Mouse (Mus musculus): ENCODE data around the gene Cluap1. TPM values are rescaled to one million over a fixed set of nuclear protein-coding genes. Genes with fewer than 3 reads are reported as not detected.

Cluap1 gene
- polyA plus RNA-seq, 1 experiment from 2014 or later = 18.4 TPM

DNA sequence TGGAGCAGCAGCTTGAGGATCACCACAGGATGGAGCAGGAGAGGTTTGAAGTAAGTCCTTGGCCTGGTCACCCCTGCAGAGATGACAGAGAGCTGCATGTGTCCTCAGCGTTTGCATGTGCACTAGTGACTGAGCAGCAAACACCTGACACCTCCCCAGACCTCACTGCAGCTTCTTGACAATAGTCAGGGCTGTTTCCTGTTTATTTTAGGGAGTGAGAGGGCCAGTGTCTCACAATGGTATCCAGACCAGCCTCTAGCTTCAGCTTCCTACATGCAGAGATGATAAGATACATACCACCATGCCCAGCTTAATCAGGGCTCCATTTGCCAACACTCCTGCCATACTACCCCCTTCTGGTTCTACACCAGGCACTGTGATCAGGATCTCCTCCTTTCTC, 20.0 kb downstream of the Cluap1 start:
- WGBS = 44% methylated on average over 1 of the region's 1 CpGs
- Histone ChIP-seq H3K36me3 (ENCODE audit: insufficient read depth, low read length) (0 out of 2 replicates have a peak, but pooled peaks cover 3% of the 10 kb centered on the region), H3K27ac (ENCODE audit: low read length) (no peak overlapping the region), H3K4me1 (ENCODE audit: insufficient read depth, low read depth, low read length) (no peaks in the 10 kb centered on the region), H3K4me2 (replicated peaks; ENCODE audit: low read depth, low read length) (no peak overlapping the region), H3K27me3 (replicated peaks; ENCODE audit: insufficient read depth, low read length) (no peaks in the 10 kb centered on the region), H3K9ac (replicated peaks; ENCODE audit: low read depth) (no peak overlapping the region), H3K9me3 (ENCODE audit: low read length) (no peaks in the 10 kb centered on the region), H3K4me3 (ENCODE audit: low read depth, low read length) (no peak overlapping the region)
- ATAC-seq (peak; percentile 52), DNase-seq (ENCODE audit: low spot score) (peak; percentile 7)
- TF ChIP-seq CTCF (IDR thresholded peaks at IDR 0.05) (no peak), EP300 (IDR thresholded peaks at IDR 0.05) (no peak)

DNA sequence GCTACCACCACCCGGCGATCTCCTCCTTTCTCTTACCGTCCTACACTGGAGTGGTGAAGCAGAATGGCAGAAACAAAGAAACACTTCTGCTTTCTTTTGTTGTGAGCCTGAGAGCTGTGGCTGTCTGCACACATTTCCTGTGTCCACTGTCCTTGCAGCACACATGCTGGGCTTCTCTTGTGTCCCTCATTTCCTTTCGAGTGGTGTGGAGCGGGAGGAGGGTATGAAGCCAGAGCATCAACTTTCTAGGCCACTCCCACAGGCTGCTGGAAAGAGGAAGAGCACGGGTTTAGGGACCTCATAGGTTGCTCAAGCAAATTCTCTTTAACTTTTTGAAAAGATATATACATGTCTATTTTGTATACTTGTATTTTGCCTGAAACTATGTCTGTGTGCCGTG, 20.6 kb downstream of the Cluap1 start:
- no peaks in the 10 kb centered on the region for H3K27me3 ChIP-seq (replicated peaks; ENCODE audit: insufficient read depth, low read length)
- no peak overlapping the region for H3K4me3 ChIP-seq (ENCODE audit: low read depth, low read length)
- H3K36me3 ChIP-seq (ENCODE audit: insufficient read depth, low read length) = 0 out of 2 replicates have a peak, but pooled peaks cover 3% of the 10 kb centered on the region
- peak; percentile 65 for ATAC-seq
- no peak overlapping the region for H3K9ac ChIP-seq (replicated peaks; ENCODE audit: low read depth)
- no peak overlapping the region for H3K27ac ChIP-seq (ENCODE audit: low read length)
- TF ChIP-seq CTCF (IDR thresholded peaks at IDR 0.05) (no peak), EP300 (IDR thresholded peaks at IDR 0.05) (no peak)
- 70% methylated on average over 7 of the region's 7 CpGs for WGBS
- DNase-seq (ENCODE audit: low spot score) = peak; percentile 43
- H3K4me1 ChIP-seq (ENCODE audit: insufficient read depth, low read depth, low read length) = no peaks in the 10 kb centered on the region
- H3K9me3 ChIP-seq (ENCODE audit: low read length) = no peaks in the 10 kb centered on the region
- no peak overlapping the region for H3K4me2 ChIP-seq (replicated peaks; ENCODE audit: low read depth, low read length)

DNA sequence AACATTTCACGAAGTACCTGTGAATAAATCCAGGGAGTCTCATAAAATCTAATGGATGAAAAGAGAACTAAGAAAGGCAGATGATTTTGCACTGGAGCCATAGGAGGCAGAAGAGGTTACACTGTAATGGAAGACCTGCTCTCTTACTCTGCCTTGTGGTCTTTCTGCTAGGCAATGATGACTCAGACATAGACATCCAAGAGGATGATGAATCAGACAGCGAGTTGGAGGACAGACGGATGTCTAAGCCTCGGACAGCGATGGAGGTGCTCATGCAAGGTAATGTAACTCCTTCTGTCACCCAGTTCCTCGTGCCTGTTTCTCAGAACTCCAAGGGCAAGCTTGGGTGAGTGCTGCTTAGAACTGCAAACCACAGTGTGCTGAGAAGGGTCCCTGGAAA, 24.9 kb downstream of the Cluap1 start:
- H3K27me3 ChIP-seq (replicated peaks; ENCODE audit: insufficient read depth, low read length) = no peaks in the 10 kb centered on the region
- peaks cover 19% of the 10 kb centered on the region; the same call in 1 of the 2 replicates for H3K36me3 ChIP-seq (ENCODE audit: insufficient read depth, low read length)
- no peaks in the 10 kb centered on the region for H3K4me1 ChIP-seq (ENCODE audit: insufficient read depth, low read depth, low read length)
- H3K9ac ChIP-seq (replicated peaks; ENCODE audit: low read depth) = no peak overlapping the region
- H3K9me3 ChIP-seq (ENCODE audit: low read length) = no peaks in the 10 kb centered on the region
- no peak for DNase-seq (ENCODE audit: low spot score)
- no peak overlapping the region for H3K4me2 ChIP-seq (replicated peaks; ENCODE audit: low read depth, low read length)
- 86% methylated on average over 6 of the region's 6 CpGs for WGBS
- no peak for ATAC-seq
- no peak overlapping the region for H3K27ac ChIP-seq (ENCODE audit: low read length)
- H3K4me3 ChIP-seq (ENCODE audit: low read depth, low read length) = no peak overlapping the region
- TF ChIP-seq CTCF (IDR thresholded peaks at IDR 0.05) (no peak), EP300 (IDR thresholded peaks at IDR 0.05) (no peak)

DNA sequence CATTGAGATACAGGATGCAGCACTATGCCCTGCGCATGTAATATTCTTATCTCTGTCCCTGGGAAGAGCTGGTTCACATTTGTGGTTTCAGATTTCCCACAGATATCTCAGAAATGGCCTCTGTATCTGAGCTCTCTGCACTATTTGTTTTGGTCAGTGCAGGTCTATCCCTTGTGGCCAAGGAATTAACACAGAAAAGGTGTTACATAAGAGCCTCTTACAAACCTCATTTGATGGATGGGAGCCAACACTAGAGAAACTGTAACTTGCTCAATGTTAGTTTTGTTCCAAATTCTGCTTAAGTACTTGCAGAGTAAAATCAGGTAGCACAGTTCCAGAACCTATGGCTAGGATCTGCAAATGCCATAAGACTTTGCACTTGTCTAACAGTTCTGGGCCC, 25.5 kb downstream of the Cluap1 start:
- Histone ChIP-seq H3K9ac (replicated peaks; ENCODE audit: low read depth) (no peak overlapping the region), H3K9me3 (ENCODE audit: low read length) (no peaks in the 10 kb centered on the region), H3K4me3 (ENCODE audit: low read depth, low read length) (no peak overlapping the region), H3K36me3 (ENCODE audit: insufficient read depth, low read length) (peaks cover 19% of the 10 kb centered on the region; the same call in 1 of the 2 replicates), H3K27ac (ENCODE audit: low read length) (no peak overlapping the region), H3K4me2 (replicated peaks; ENCODE audit: low read depth, low read length) (no peak overlapping the region), H3K4me1 (ENCODE audit: insufficient read depth, low read depth, low read length) (no peaks in the 10 kb centered on the region), H3K27me3 (replicated peaks; ENCODE audit: insufficient read depth, low read length) (no peaks in the 10 kb centered on the region)
- 65% methylated on average over 1 of the region's 1 CpGs for WGBS
- DNase-seq (ENCODE audit: low spot score) = peak; percentile 83
- TF ChIP-seq CTCF (IDR thresholded peaks at IDR 0.05) = no peak
- no peak for TF ChIP-seq EP300 (IDR thresholded peaks at IDR 0.05)
- ATAC-seq = peak; percentile 80

DNA sequence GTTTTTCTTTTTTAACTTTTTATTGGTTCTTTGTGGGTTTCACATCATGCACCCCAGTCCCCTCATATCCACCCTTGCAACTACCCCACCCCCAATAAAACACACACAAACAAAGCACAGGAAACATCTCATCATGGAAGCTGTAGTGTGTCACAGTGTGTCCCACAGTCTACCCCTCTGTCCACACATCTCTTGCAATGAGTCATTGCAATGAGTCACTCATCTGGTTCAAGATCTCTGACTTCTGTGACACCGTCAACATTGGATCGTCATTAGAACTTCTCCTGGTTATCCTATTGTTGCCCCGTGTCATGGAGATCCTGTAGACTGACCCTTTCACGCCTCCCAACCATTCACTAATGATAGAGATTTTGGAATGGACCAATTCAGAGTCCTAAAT, 26.1 kb downstream of the Cluap1 start:
- no peak; the same call in 1 of the 2 replicates for ATAC-seq
- WGBS = 73% methylated on average over 4 of the region's 4 CpGs
- Histone ChIP-seq H3K4me2 (replicated peaks; ENCODE audit: low read depth, low read length) (no peak overlapping the region), H3K27me3 (replicated peaks; ENCODE audit: insufficient read depth, low read length) (no peaks in the 10 kb centered on the region), H3K27ac (ENCODE audit: low read length) (no peak overlapping the region), H3K4me1 (ENCODE audit: insufficient read depth, low read depth, low read length) (no peaks in the 10 kb centered on the region), H3K4me3 (ENCODE audit: low read depth, low read length) (no peak overlapping the region), H3K9me3 (ENCODE audit: low read length) (no peaks in the 10 kb centered on the region), H3K36me3 (ENCODE audit: insufficient read depth, low read length) (peaks cover 19% of the 10 kb centered on the region; the same call in 1 of the 2 replicates), H3K9ac (replicated peaks; ENCODE audit: low read depth) (no peak overlapping the region)
- TF ChIP-seq CTCF (IDR thresholded peaks at IDR 0.05) (no peak), EP300 (IDR thresholded peaks at IDR 0.05) (no peak)
- no peak for DNase-seq (ENCODE audit: low spot score)

DNA sequence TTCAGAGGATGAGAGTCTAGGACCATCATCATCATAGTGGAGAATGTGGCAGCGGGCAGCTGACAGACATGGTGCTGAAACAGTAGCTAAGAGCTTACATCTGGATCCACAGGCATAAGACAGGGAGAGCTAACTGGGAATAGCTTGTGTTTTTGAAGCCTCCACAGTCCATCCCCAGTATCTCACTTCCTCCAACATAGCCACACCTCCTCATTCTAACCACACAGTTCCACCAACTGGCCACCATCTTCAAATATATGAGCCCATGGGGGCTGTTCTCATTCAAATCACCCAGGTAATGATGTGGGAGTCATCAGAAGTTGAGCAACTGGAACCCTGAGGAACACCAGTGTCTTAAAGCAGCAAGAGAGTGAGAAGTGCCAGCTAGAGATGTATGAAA, 42.5 kb downstream of the Cluap1 start:
- H3K36me3 ChIP-seq (ENCODE audit: insufficient read depth, low read length) = no peaks in the 10 kb centered on the region
- no peaks in the 10 kb centered on the region for H3K4me1 ChIP-seq (ENCODE audit: insufficient read depth, low read depth, low read length)
- H3K9ac ChIP-seq (replicated peaks; ENCODE audit: low read depth) = no peak overlapping the region
- H3K27me3 ChIP-seq (replicated peaks; ENCODE audit: insufficient read depth, low read length) = no peaks in the 10 kb centered on the region
- DNase-seq (ENCODE audit: low spot score) (no peak), ATAC-seq (no peak)
- no peaks in the 10 kb centered on the region for H3K9me3 ChIP-seq (ENCODE audit: low read length)
- TF ChIP-seq CTCF (IDR thresholded peaks at IDR 0.05) = no peak
- TF ChIP-seq EP300 (IDR thresholded peaks at IDR 0.05) = no peak
- WGBS = 96% methylated on average over 1 of the region's 1 CpGs
- no peak overlapping the region for H3K27ac ChIP-seq (ENCODE audit: low read length)
- H3K4me3 ChIP-seq (ENCODE audit: low read depth, low read length) = no peak overlapping the region
- H3K4me2 ChIP-seq (replicated peaks; ENCODE audit: low read depth, low read length) = no peak overlapping the region

DNA sequence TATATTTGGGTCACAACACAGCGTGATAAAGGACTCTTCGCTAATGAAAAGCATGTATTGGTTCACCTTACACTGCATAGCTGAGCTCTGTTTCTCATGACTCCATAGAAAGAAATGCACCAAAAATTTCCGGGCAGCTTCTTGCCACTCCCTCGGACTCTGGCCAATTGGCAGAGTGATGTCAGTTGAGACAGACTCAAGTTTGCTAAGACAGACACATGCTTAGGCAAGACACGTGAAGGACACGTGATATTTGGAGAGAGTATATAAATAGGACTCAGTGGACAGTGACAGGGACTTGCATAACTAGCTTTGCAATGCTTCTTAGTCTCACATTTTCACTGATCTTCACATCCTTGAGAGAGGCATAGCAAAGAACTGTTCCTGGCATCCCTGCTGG, 47.8 kb downstream of the Cluap1 start:
- no peak for TF ChIP-seq EP300 (IDR thresholded peaks at IDR 0.05)
- TF ChIP-seq CTCF (IDR thresholded peaks at IDR 0.05) = no peak
- Histone ChIP-seq H3K36me3 (ENCODE audit: insufficient read depth, low read length) (no peaks in the 10 kb centered on the region), H3K4me1 (ENCODE audit: insufficient read depth, low read depth, low read length) (no peaks in the 10 kb centered on the region), H3K9ac (replicated peaks; ENCODE audit: low read depth) (no peak overlapping the region), H3K4me2 (replicated peaks; ENCODE audit: low read depth, low read length) (no peak overlapping the region), H3K27ac (ENCODE audit: low read length) (no peak overlapping the region), H3K4me3 (ENCODE audit: low read depth, low read length) (no peak overlapping the region), H3K9me3 (ENCODE audit: low read length) (no peaks in the 10 kb centered on the region), H3K27me3 (replicated peaks; ENCODE audit: insufficient read depth, low read length) (no peaks in the 10 kb centered on the region)
- WGBS = 71% methylated on average over 6 of the region's 6 CpGs
- DNase-seq (ENCODE audit: low spot score) (peak; percentile 18), ATAC-seq (peak; percentile 32; the same call in 1 of the 2 replicates)
